Mouse (Mus musculus) liver, adult 2 months (tissue): ENCODE results near the gene Slc45a1. TPM values are rescaled to one million over a fixed set of nuclear protein-coding genes. Genes with fewer than 3 reads are reported as not detected.

Experiments used
- DNase-seq: peaks from one replicate; pipeline ENCODE4 v3.0.0-alpha.2; 2011; ENCODE audit warnings: low read depth, low spot score; ENCODE audit errors: extremely low read depth
- H3K27ac ChIP-seq: fragments of 200-500 bp; replicated peaks from 2 replicates; pipeline ENCODE4 v1.5.1; 2012; ENCODE audit warnings: low read depth, mild to moderate bottlenecking, control low read depth, inconsistent platforms, low read length; ENCODE audit not compliant: insufficient read depth
- H3K27me3 ChIP-seq: fragments of 200-500 bp; 2 replicates; pipeline ENCODE4 v1.6.1; 2012; ENCODE audit warnings: mild to moderate bottlenecking, moderate library complexity, low read length, inconsistent platforms; ENCODE audit not compliant: control insufficient read depth, insufficient read depth
- H3K36me3 ChIP-seq: fragments of 200-500 bp; 2 replicates; pipeline ENCODE4 v1.6.1; 2012; ENCODE audit warnings: low read length, inconsistent platforms; ENCODE audit not compliant: control insufficient read depth, insufficient read depth
- H3K4me1 ChIP-seq: fragments of 200-500 bp; 2 replicates; pipeline ENCODE4 v1.6.1; 2011; ENCODE audit warnings: low read length; ENCODE audit not compliant: control insufficient read depth, insufficient read depth
- H3K4me3 ChIP-seq: fragments of 200-500 bp; 2 replicates; pipeline ENCODE4 v1.5.1; 2011; ENCODE audit warnings: low read depth, mild to moderate bottlenecking, control low read depth, low read length, moderate library complexity; ENCODE audit not compliant: insufficient read depth
- H3K79me2 ChIP-seq: fragments of 200-500 bp; 2 replicates; pipeline ENCODE4 v1.6.1; 2012; ENCODE audit warnings: inconsistent platforms, mild to moderate bottlenecking, low read length, moderate library complexity; ENCODE audit not compliant: control insufficient read depth, insufficient read depth
- H3K9ac ChIP-seq: fragments of 200-500 bp; 2 replicates; pipeline ENCODE4 v1.6.1; 2012; ENCODE audit warnings: low read depth, mild to moderate bottlenecking, control low read depth, inconsistent platforms, low read length
- CTCF ChIP-seq: fragments of 200-500 bp; IDR thresholded peaks from 2 replicates; pipeline ENCODE4 v1.5.1; 2011; ENCODE audit warnings: low read depth, low read length, control low read depth
- POLR2A ChIP-seq: fragments of 200-500 bp; IDR thresholded peaks from 2 replicates; pipeline ENCODE4 v1.6.1; 2011; ENCODE audit warnings: low read length, control low read depth; ENCODE audit not compliant: insufficient read depth; ENCODE audit errors: extremely low read depth
- WGBS: fragments of 180-500 bp; shearing (Covaris S2); methylation state at CpG from one replicate; pipeline ENCODE4 v1.1.7; 2018; 5-methylcytosine and 5-hydroxymethylcytosine counted together
- polyA plus RNA-seq: library from polyadenylated mRNA; depleted of rRNA; stranded (reverse); fragments of >200 nt; gene quantifications from 2 replicates; pipeline ENCODE4 v1.2.3, GENCODE M21; 2012
- total RNA-seq: library from RNA; depleted of rRNA; stranded (reverse); fragments of >200 nt; gene quantifications from 2 replicates; pipeline ENCODE4 v1.2.3, GENCODE M21; 2014

The Slc45a1 gene
- total and polyA plus RNA-seq, 2 experiments: not detected

DNA sequence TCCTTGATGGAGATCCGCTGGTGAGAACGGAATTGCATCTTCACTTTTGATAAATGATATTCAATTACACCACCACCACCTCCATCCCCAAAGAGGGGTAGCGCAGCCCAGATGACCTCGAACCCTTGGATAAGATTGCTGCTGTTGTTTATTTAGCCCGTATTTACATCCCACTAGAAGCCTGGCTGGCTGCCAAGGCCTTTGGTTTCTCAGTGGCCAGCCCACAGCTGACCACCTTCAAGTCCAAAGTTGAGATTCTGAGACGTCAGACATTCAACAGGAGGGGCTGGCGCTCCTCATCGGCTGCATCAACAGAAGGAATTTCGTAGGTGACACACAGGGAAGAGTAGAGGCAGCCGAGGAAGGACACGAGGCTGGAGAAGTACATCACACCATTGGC, 22.7 kb downstream of the Slc45a1 start:
- Histone ChIP-seq H3K4me3 (no peak overlapping the region), H3K36me3 (no peaks in the 10 kb centered on the region), H3K27me3 (no peaks in the 10 kb centered on the region), H3K79me2 (no peaks in the 10 kb centered on the region), H3K4me1 (no peaks in the 10 kb centered on the region; the same call in 1 of the 2 replicates), H3K9ac (no peak overlapping the region), H3K27ac (no peak overlapping the region)
- no peak for DNase-seq
- TF ChIP-seq CTCF (no peak), POLR2A (no peak)
- WGBS: 42% methylated on average over 11 of the region's 11 CpGs

DNA sequence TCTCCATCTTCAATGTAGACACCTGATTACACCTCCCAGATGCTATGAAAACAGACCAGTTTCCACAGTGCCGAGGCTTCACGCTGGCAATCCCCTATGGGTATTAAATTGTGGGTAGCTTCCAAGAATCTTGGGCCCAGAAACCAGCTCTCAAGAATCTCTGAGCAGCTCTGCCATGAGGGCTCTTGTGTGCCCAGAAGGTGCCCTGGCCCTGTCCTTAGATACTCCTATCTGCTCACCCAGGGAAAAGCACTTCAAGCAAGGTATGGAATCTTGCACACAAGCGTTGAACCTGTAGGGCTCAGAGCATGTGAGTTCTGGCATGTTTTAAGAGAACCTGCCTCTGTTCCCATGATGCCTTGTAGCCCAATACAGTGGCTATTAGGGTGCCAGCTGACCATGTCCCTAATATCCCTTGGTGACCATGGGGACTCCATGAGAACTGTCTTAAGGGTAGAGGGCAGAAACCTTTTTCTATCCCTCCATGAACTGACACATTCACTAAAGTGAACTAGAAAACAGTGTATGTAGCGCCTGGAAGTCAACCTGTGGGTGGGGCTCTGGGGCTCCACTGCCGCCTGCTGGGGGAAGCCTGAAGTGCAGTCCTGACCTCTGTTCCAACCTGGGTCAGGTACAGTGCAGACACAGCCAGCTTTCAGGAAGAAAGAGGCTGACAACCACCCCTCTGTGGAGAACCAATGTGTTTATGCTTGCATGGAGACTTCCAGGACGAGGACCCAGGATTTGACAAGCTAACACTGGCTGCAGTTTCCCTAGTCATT, 25.8 kb downstream of the Slc45a1 start:
- Histone ChIP-seq H3K79me2 (no peaks in the 10 kb centered on the region), H3K27ac (no peak overlapping the region), H3K4me1 (no peaks in the 10 kb centered on the region; the same call in 1 of the 2 replicates), H3K9ac (no peak overlapping the region), H3K36me3 (no peaks in the 10 kb centered on the region; the same call in 1 of the 2 replicates), H3K27me3 (no peaks in the 10 kb centered on the region), H3K4me3 (no peak overlapping the region)
- no peak for TF ChIP-seq POLR2A
- TF ChIP-seq CTCF: peak; percentile 97
- 42% methylated on average over 6 of the region's 6 CpGs for WGBS
- DNase-seq: peak; percentile 41

DNA sequence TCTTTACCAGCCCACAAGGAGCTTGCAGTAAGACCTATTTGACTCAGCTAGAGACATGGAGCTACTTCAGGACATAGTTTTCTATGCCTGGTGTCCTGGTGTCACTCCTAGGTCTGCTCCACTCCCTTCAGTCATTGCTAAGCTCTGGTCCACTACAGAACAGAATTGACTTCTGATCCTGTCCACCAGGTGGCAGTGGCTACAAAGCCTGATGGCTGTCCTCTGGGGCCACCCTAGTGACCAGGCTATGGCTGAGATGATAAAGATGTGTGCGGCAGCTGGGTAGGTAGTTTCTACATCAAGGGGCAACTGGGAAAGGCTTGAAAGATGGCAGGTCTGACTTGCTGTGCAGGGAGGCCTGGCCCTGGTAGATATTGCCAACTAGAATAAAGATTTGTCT, 26.5 kb downstream of the Slc45a1 start:
- peak; percentile 60 for DNase-seq
- H3K36me3 ChIP-seq: peaks cover 1% of the 10 kb centered on the region; the same call in 1 of the 2 replicates

DNA sequence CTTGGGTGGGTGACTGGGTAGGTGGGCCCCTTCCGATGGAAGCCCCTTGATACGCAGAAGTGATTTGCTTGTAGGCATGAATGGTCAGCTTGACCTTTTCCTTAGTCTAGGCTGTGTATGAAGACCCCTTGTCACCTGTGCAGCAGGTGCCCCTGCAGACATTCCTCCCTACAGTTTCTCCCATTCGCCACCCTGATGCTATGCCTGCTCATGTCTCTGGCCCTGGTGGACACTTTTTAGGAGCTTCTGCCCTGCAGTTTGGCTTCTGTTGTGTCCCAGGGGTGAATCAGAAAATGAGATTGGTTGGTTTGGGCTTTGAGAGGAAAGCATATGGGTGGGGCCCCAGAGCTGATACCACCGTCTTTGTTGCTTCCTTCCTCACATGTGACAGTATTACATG, 27.0 kb downstream of the Slc45a1 start:
- Histone ChIP-seq H3K9ac (no peak overlapping the region), H3K36me3 (peaks cover 3% of the 10 kb centered on the region; the same call in 1 of the 2 replicates), H3K79me2 (no peaks in the 10 kb centered on the region), H3K27ac (no peak overlapping the region), H3K27me3 (no peaks in the 10 kb centered on the region), H3K4me3 (no peak overlapping the region), H3K4me1 (no peaks in the 10 kb centered on the region; the same call in 1 of the 2 replicates)
- TF ChIP-seq POLR2A: no peak
- TF ChIP-seq CTCF: no peak
- no peak for DNase-seq
- 70% methylated on average over 4 of the region's 4 CpGs for WGBS

More for the DNA sequence above, 26.5 kb downstream of the Slc45a1 start:
- Histone ChIP-seq H3K27ac (no peak overlapping the region), H3K4me1 (no peaks in the 10 kb centered on the region; the same call in 1 of the 2 replicates), H3K4me3 (no peak overlapping the region), H3K9ac (no peak overlapping the region), H3K27me3 (no peaks in the 10 kb centered on the region), H3K79me2 (no peaks in the 10 kb centered on the region)
- TF ChIP-seq CTCF: peak; percentile 86
- no peak for TF ChIP-seq POLR2A
- 12% methylated on average over 1 of the region's 1 CpGs for WGBS

DNA sequence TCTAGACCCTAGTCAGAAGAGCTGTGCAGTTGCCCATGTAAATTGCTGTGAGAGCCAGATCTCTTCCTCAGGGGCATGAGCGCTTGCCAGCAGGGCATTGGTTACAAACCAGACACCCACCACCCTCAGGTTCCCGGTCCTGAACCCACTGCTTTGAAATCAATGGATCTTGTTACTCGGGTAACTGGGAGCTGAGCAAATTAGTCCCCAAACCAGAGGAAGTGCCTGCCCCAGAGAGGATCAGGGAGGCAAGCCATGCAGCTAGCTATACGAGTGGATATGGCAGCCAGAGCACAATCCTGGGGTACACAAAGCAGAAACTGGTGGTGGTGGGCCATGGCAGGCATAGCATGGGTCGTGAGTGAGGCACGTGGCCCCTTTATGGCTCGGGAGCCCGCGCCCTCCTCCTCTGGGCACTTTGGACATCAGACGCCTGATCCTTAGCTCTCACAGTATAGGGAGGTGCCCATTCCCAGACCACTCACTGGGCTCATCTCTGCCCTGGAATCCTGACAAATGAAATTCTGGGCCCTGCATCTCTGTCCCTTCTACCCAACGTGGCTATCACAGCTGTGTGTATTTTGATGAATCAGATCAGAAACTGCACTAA, 27.7 kb downstream of the Slc45a1 start:
- DNase-seq: no peak
- Histone ChIP-seq H3K4me3 (no peak overlapping the region), H3K36me3 (peaks cover 6% of the 10 kb centered on the region; the same call in 1 of the 2 replicates), H3K27ac (no peak overlapping the region), H3K79me2 (no peaks in the 10 kb centered on the region), H3K4me1 (no peaks in the 10 kb centered on the region; the same call in 1 of the 2 replicates), H3K9ac (no peak overlapping the region), H3K27me3 (no peaks in the 10 kb centered on the region)
- WGBS: 67% methylated on average over 11 of the region's 11 CpGs
- TF ChIP-seq CTCF: no peak
- no peak for TF ChIP-seq POLR2A

DNA sequence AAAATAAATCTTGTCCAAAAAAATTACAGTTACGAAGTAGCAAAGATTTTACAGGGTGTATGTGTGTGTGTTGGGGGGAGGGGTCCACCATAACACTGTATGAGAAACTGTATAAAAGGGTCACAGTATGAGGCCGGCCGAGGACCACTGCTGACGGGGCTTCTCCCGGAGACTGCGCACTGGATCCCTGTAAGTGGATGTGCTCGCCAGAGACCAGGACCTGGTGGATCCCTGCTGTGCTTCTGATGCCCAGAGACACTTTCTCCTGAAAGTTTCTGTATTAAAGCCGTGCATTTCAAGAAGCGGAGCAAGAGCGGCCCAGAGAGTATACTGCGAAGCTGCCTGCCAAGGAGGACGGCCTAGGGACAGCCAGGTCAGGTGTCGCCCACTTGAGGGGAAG, 29.3 kb downstream of the Slc45a1 start:
- TF ChIP-seq POLR2A (no peak), CTCF (no peak)
- Histone ChIP-seq H3K4me3 (no peak overlapping the region), H3K36me3 (peaks cover 13% of the 10 kb centered on the region), H3K27ac (no peak overlapping the region), H3K27me3 (no peaks in the 10 kb centered on the region), H3K4me1 (no peaks in the 10 kb centered on the region; the same call in 1 of the 2 replicates), H3K9ac (no peak overlapping the region), H3K79me2 (no peaks in the 10 kb centered on the region)
- DNase-seq: no peak
- 96% methylated on average over 13 of the region's 13 CpGs for WGBS
